Mouse (Mus musculus): ENCODE measurements at regions not wholly inside any gene's neighbourhood (a gene's known extent, or its start where the extent isn't known, plus 50 kb on each side); places are given as distances from the start of the nearest gene placed in this dataset.
"Not testable (repeated sequence)": the region's sequence is repeated elsewhere in the genome, so short reads cannot be mapped to it uniquely, and the experiment has no call there.

DNA sequence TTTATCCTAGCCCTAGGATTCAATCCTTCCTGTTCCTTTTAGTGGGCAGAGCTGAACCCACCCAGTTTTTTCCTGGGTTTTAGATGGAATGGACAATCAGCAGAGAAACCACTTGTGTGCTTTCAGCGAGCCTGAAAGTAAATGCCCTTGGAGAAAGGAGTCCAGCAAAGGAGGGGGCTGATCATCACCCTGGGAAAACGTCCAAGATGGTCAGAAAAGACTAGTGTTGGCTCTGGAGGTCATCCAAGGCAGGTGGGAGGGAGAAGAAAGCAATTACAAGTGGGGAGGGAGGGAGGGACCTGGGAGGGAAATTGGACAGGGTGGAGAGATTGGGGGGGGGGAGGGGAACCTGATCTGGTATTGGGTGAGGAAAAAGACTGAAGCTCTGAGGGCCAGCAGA is 55.6 kb upstream of the Zfp366 start:
- H3K9me3 ChIP-seq (replicated peaks; ENCODE audit: control insufficient read depth, low read length), result no peaks in the 10 kb centered on the region
- H3K4me1 ChIP-seq (ENCODE audit: control insufficient read depth, insufficient read depth, low read length), result no peaks in the 10 kb centered on the region
- ATAC-seq (replicated peaks; ENCODE audit: insufficient number of reproducible peaks, low FRiP score, low TSS enrichment, low read depth) (no peak), DNase-seq (ENCODE audit: low spot score) (no peak)
- H3K27me3 ChIP-seq (ENCODE audit: control insufficient read depth, insufficient read depth, low read length), result no peaks in the 10 kb centered on the region
- no peak overlapping the region for H3K9ac ChIP-seq (replicated peaks; ENCODE audit: low read length)
- 61% methylated on average over 2 of the region's 2 CpGs for WGBS
- H3K27ac ChIP-seq (replicated peaks; ENCODE audit: low read depth, low read length), result no peak overlapping the region
- no peak overlapping the region for H3K4me2 ChIP-seq (ENCODE audit: low read depth, low read length)
- H3K36me3 ChIP-seq (replicated peaks; ENCODE audit: control insufficient read depth, insufficient read depth, low read depth, low read length), result no peaks in the 10 kb centered on the region
- no peak overlapping the region for H3K4me3 ChIP-seq (ENCODE audit: low read depth, low read length)

DNA sequence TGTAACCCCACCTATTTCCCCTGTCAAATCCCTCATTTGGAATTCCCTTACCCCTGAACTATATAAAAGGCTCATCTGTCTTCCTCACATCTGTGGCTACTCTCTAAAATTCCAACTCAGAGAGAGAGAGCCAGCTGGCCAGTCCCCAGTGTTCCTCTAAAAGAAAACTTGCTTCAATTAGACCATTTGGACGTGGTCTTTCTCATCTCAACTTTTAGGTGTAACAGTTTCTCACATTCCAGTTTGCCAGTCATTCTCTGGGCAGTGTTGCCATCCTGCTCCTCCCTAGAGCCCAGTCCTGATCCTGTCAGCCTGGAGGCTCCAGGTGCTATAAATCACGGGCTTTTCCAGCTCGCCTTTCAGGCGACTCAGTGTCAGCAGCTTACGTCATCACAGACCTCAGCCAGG is 56.3 kb upstream of the Zfp366 start:
- Histone ChIP-seq H3K4me1 (ENCODE audit: control insufficient read depth, insufficient read depth, low read length) (no peaks in the 10 kb centered on the region), H3K27ac (replicated peaks; ENCODE audit: low read depth, low read length) (no peak overlapping the region), H3K9ac (replicated peaks; ENCODE audit: low read length) (no peak overlapping the region), H3K4me2 (ENCODE audit: low read depth, low read length) (no peak overlapping the region), H3K27me3 (ENCODE audit: control insufficient read depth, insufficient read depth, low read length) (no peaks in the 10 kb centered on the region), H3K36me3 (replicated peaks; ENCODE audit: control insufficient read depth, insufficient read depth, low read depth, low read length) (no peaks in the 10 kb centered on the region), H3K9me3 (replicated peaks; ENCODE audit: control insufficient read depth, low read length) (no peaks in the 10 kb centered on the region), H3K4me3 (ENCODE audit: low read depth, low read length) (no peak overlapping the region)
- ATAC-seq (replicated peaks; ENCODE audit: insufficient number of reproducible peaks, low FRiP score, low TSS enrichment, low read depth), result no peak
- no peak for DNase-seq (ENCODE audit: low spot score)
- 66% methylated on average over 5 of the region's 5 CpGs for WGBS

DNA sequence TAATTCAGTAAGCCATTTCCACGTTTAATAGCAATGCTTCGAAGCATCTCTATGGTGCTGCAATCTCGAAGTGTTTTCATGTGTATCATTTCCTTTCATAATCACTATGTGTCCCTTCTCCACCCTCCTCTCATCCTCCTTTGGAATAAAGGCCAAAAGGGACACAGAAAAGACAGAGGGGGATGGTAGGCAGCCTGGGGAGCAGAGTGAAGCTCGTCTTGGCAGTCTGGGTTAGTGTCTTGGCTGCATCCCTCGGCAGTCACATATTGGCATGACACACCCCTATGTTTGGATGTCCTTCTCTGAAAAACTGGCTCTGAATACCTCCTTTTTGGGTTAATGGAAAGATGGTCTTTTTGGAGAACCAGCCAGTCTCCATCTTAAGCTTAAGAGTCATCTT is 56.9 kb upstream of the Zfp366 start:
- H3K27me3 ChIP-seq (ENCODE audit: control insufficient read depth, insufficient read depth, low read length), result no peaks in the 10 kb centered on the region
- no peak overlapping the region for H3K27ac ChIP-seq (replicated peaks; ENCODE audit: low read depth, low read length)
- no peaks in the 10 kb centered on the region for H3K9me3 ChIP-seq (replicated peaks; ENCODE audit: control insufficient read depth, low read length)
- H3K9ac ChIP-seq (replicated peaks; ENCODE audit: low read length), result no peak overlapping the region
- 88% methylated on average over 5 of the region's 5 CpGs for WGBS
- no peak overlapping the region for H3K4me3 ChIP-seq (ENCODE audit: low read depth, low read length)
- ATAC-seq (replicated peaks; ENCODE audit: insufficient number of reproducible peaks, low FRiP score, low TSS enrichment, low read depth), result no peak
- H3K36me3 ChIP-seq (replicated peaks; ENCODE audit: control insufficient read depth, insufficient read depth, low read depth, low read length), result no peaks in the 10 kb centered on the region
- no peaks in the 10 kb centered on the region for H3K4me1 ChIP-seq (ENCODE audit: control insufficient read depth, insufficient read depth, low read length)
- no peak for DNase-seq (ENCODE audit: low spot score)
- H3K4me2 ChIP-seq (ENCODE audit: low read depth, low read length), result no peak overlapping the region

DNA sequence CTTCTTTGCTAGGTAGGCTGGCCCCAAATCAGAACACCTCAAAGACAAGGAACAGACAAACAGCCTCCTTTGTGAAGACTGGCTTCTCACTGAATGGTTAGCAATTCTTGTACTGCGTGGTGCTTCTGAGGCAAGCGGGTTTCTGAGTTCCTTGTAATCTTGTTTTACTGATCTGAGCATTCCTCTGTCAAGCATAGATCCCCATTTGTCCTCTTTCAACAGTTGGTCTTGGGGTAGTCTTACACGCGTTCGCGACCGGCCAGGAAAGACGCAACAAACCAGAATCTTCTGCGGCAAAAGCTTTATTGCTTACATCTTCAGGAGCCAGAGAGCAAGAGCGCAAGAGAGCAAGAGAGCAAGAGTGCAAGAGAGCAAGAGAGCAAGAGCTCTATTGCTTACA is 57.7 kb upstream of the Zfp366 start:
- not testable (repeated sequence) for H3K27me3 ChIP-seq (ENCODE audit: control insufficient read depth, insufficient read depth, low read length); H3K27ac ChIP-seq (replicated peaks; ENCODE audit: low read depth, low read length); ATAC-seq (replicated peaks; ENCODE audit: insufficient number of reproducible peaks, low FRiP score, low TSS enrichment, low read depth); H3K4me3 ChIP-seq (ENCODE audit: low read depth, low read length); H3K4me1 ChIP-seq (ENCODE audit: control insufficient read depth, insufficient read depth, low read length); H3K9me3 ChIP-seq (replicated peaks; ENCODE audit: control insufficient read depth, low read length); DNase-seq (ENCODE audit: low spot score); H3K36me3 ChIP-seq (replicated peaks; ENCODE audit: control insufficient read depth, insufficient read depth, low read depth, low read length); H3K4me2 ChIP-seq (ENCODE audit: low read depth, low read length); H3K9ac ChIP-seq (replicated peaks; ENCODE audit: low read length)
- WGBS, result 92% methylated on average over 10 of the region's 10 CpGs

DNA sequence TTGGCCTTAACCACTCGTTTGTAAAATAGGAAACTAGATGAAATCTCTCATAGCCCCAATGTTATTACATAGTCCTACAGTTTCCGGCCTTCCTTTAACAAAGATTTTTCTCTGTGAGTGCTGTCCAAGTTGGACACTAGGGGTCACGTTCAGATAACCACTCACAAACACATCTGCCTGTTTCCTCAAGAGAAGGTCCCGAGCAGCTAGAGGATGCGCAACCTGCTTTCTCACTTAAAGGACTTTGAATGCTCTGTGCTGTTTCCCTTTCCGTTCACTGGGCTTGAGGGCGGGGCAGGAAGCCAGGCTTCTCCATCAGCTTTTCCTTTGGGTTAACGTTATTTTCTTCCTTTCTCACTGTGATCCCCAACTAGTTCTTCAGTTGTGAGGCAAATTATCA is 58.1 kb upstream of the Zfp366 start:
- WGBS, result 81% methylated on average over 8 of the region's 8 CpGs
- no peaks in the 10 kb centered on the region for H3K4me1 ChIP-seq (ENCODE audit: control insufficient read depth, insufficient read depth, low read length)
- H3K36me3 ChIP-seq (replicated peaks; ENCODE audit: control insufficient read depth, insufficient read depth, low read depth, low read length), result no peaks in the 10 kb centered on the region
- DNase-seq (ENCODE audit: low spot score), result no peak
- no peak overlapping the region for H3K4me3 ChIP-seq (ENCODE audit: low read depth, low read length)
- H3K9ac ChIP-seq (replicated peaks; ENCODE audit: low read length), result no peak overlapping the region
- H3K4me2 ChIP-seq (ENCODE audit: low read depth, low read length), result no peak overlapping the region
- no peaks in the 10 kb centered on the region for H3K27me3 ChIP-seq (ENCODE audit: control insufficient read depth, insufficient read depth, low read length)
- H3K27ac ChIP-seq (replicated peaks; ENCODE audit: low read depth, low read length), result no peak overlapping the region
- ATAC-seq (replicated peaks; ENCODE audit: insufficient number of reproducible peaks, low FRiP score, low TSS enrichment, low read depth), result no peak
- no peaks in the 10 kb centered on the region for H3K9me3 ChIP-seq (replicated peaks; ENCODE audit: control insufficient read depth, low read length)

DNA sequence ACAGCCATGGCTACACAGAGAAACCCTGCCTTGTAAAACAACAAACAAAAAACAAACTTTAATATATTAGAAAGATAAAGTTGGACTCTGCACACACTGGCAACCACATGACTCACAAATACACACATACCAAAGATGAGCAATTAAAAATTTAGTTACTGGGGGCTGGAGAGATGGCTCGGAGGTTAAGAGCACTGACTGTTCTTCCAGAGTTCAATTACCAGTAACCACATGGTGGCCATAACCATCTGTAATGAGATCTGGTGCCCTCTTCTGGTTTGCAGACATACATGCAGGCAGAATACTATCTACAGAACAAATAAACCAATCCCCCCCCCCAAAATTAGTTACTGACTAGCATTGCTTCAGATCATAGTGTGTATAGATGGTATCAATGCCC is 58.7 kb upstream of the Zfp366 start:
- Histone ChIP-seq H3K27me3 (ENCODE audit: control insufficient read depth, insufficient read depth, low read length) (no peaks in the 10 kb centered on the region), H3K4me3 (ENCODE audit: low read depth, low read length) (no peak overlapping the region), H3K36me3 (replicated peaks; ENCODE audit: control insufficient read depth, insufficient read depth, low read depth, low read length) (no peaks in the 10 kb centered on the region), H3K9me3 (replicated peaks; ENCODE audit: control insufficient read depth, low read length) (no peaks in the 10 kb centered on the region), H3K4me1 (ENCODE audit: control insufficient read depth, insufficient read depth, low read length) (no peaks in the 10 kb centered on the region), H3K4me2 (ENCODE audit: low read depth, low read length) (no peak overlapping the region), H3K27ac (replicated peaks; ENCODE audit: low read depth, low read length) (no peak overlapping the region), H3K9ac (replicated peaks; ENCODE audit: low read length) (no peak overlapping the region)
- 55% methylated on average over 1 of the region's 1 CpGs for WGBS
- peak; percentile 33 for DNase-seq (ENCODE audit: low spot score)
- ATAC-seq (replicated peaks; ENCODE audit: insufficient number of reproducible peaks, low FRiP score, low TSS enrichment, low read depth), result no peak

DNA sequence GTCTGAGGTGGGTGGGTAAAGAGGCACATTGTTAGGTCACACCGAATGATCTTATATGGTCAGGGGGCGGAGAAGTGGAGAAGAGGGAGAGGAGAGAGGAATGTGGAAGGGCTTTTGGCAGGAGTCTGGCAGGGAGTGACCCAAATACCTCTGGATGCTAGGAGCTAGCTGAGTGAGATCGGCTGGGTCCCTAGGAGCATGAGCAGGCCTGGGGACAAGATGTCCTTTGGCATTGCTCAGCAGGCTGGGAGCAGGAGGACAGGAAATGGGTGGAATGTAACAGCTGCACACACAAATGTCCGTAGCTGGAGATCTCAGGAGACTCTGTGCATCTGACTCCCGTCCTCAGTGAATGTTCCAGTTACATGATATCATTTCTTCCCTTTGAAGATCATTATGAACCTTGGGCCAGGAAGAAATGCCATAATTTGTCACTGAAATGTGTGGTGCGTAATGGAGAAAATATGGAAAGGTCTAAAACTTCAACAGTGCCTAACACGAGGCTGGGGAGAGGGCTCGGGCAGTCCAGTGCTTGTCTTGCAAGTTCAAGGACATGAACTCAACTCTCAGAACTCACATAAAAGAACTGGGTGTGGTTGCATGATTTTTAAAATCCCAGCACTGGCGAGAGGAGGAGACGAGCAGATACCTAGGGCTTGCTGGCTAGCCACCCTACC is 59.6 kb upstream of the Zfp366 start:
- Histone ChIP-seq H3K9ac (replicated peaks; ENCODE audit: low read length) (no peak overlapping the region), H3K27me3 (ENCODE audit: control insufficient read depth, insufficient read depth, low read length) (no peaks in the 10 kb centered on the region), H3K4me3 (ENCODE audit: low read depth, low read length) (no peak overlapping the region), H3K4me1 (ENCODE audit: control insufficient read depth, insufficient read depth, low read length) (no peaks in the 10 kb centered on the region), H3K27ac (replicated peaks; ENCODE audit: low read depth, low read length) (no peak overlapping the region), H3K9me3 (replicated peaks; ENCODE audit: control insufficient read depth, low read length) (no peaks in the 10 kb centered on the region), H3K4me2 (ENCODE audit: low read depth, low read length) (no peak overlapping the region), H3K36me3 (replicated peaks; ENCODE audit: control insufficient read depth, insufficient read depth, low read depth, low read length) (no peaks in the 10 kb centered on the region)
- ATAC-seq (replicated peaks; ENCODE audit: insufficient number of reproducible peaks, low FRiP score, low TSS enrichment, low read depth) (no peak), DNase-seq (ENCODE audit: low spot score) (no peak)
- WGBS, result 64% methylated on average over 10 of the region's 10 CpGs

DNA sequence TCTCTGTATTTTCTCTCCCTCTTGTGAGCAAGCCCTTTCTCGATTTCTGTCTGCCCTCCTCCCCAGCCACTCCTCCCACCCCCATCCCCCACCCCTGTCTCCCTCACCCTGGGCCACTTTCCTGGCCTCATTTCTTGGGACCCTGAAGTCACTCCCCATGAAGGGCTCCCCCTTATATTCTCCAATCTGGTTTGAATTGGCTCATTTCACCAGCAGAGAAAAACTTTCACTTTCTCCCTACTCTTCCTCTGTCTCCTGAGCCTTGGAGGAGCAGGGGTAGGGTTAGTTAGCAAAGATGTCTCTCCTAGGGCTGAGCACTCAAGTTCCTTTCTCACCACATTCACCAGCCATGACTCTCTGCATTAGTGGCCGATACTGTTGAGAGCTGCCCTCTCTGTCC is 60.5 kb upstream of the Zfp366 start:
- WGBS, result 48% methylated on average over 2 of the region's 2 CpGs
- H3K27me3 ChIP-seq (ENCODE audit: control insufficient read depth, insufficient read depth, low read length), result no peaks in the 10 kb centered on the region
- H3K9me3 ChIP-seq (replicated peaks; ENCODE audit: control insufficient read depth, low read length), result no peaks in the 10 kb centered on the region
- DNase-seq (ENCODE audit: low spot score) (no peak), ATAC-seq (replicated peaks; ENCODE audit: insufficient number of reproducible peaks, low FRiP score, low TSS enrichment, low read depth) (no peak)
- no peaks in the 10 kb centered on the region for H3K4me1 ChIP-seq (ENCODE audit: control insufficient read depth, insufficient read depth, low read length)
- no peak overlapping the region for H3K4me2 ChIP-seq (ENCODE audit: low read depth, low read length)
- no peak overlapping the region; the same call in 1 of the 2 replicates for H3K9ac ChIP-seq (replicated peaks; ENCODE audit: low read length)
- no peak overlapping the region for H3K27ac ChIP-seq (replicated peaks; ENCODE audit: low read depth, low read length)
- no peak overlapping the region for H3K4me3 ChIP-seq (ENCODE audit: low read depth, low read length)
- H3K36me3 ChIP-seq (replicated peaks; ENCODE audit: control insufficient read depth, insufficient read depth, low read depth, low read length), result no peaks in the 10 kb centered on the region
